Mouse (Mus musculus): Measurements from ENCODE around the gene Plcl1.

DNA sequence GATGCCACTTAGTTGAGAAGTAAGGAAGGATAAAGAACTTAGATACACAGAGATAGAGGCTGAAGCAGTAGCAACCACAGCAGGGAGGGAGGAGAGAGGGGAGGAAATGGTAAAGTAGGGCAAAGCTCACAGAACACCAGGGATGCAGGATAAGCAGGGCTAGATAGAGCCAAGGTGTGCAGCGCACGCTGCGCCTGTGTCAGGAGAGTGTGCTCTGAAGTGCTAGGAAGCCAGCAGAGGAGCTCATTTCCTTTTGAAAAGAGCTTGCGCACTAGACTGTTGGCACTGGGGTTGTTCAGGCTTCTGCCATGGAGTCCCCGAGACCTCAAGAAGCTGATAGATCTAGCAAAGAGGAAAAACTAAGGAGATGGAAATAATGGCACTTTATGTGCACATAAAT lies 40.6 kb downstream of the Plcl1 start:
- TF ChIP-seq CTCF (IDR thresholded peaks at IDR 0.05; ENCODE audit: control insufficient read depth, insufficient read depth, low read length) (no peak), POLR2A (IDR thresholded peaks at IDR 0.05; ENCODE audit: borderline replicate concordance, control insufficient read depth, low read depth, low read length) (no peak)
